Mouse (Mus musculus) megakaryocyte progenitor cell, adult 5-6 weeks (primary cell): ENCODE measurements around the gene Atf1. TPM values are rescaled to one million over a fixed set of nuclear protein-coding genes. Genes with fewer than 3 reads are reported as not detected.
A peak's percentile ranks its signal among the peaks of the same experiment; 100 is the strongest.
"Not testable (repeated sequence)": the region's sequence is repeated elsewhere in the genome, so short reads cannot be mapped to it uniquely, and the experiment has no call there.

Experiments used
- ATAC-seq: replicated peaks from 2 replicates; pipeline ENCODE4 v1.8.0; 2016; ENCODE audit warnings: mild to moderate bottlenecking, moderate TSS enrichment, inconsistent platforms; ENCODE audit not compliant: poor library complexity
- total RNA-seq, 2 experiments: library from RNA; stranded (forward) in 1 of 2; stranded (reverse) in 1 of 2; fragments of 157-497, 149-512 nt in 1 of 2; fragments of 200-1000 nt in 1 of 2; gene quantifications; 2 replicates each; pipeline versions ENCODE4 v1.2.3 to v1.2.4; 2015 to 2017

Gene Atf1
- total RNA-seq, 2 experiments from 2014 or later: 65.7 to 92.3 TPM

GRCm38 (mm10) chr15:100256386-100256785 lies 28.8 kb downstream of the Atf1 start:
- ATAC-seq: no peak

GRCm38 (mm10) chr15:100257305-100257704 lies 29.7 kb downstream of the Atf1 start:
- no peak for ATAC-seq

GRCm38 (mm10) chr15:100258646-100259425 lies 31.2 kb downstream of the Atf1 start:
- no peak for ATAC-seq

GRCm38 (mm10) chr15:100260351-100260750 lies 32.7 kb downstream of the Atf1 start:
- ATAC-seq: peak; percentile 78

GRCm38 (mm10) chr15:100263246-100263905 lies 35.8 kb downstream of the Atf1 start:
- ATAC-seq: peak; percentile 87

- no peak for ATAC-seq
Measured at GRCm38 (mm10) chr15:100265586-100266325, 38.1 kb downstream of the Atf1 start.

GRCm38 (mm10) chr15:100268916-100269315 lies 41.3 kb downstream of the Atf1 start:
- ATAC-seq: no peak

- no peak for ATAC-seq
Measured at GRCm38 (mm10) chr15:100269776-100270175, 42.2 kb downstream of the Atf1 start.

- not testable (repeated sequence) for ATAC-seq
Measured at GRCm38 (mm10) chr15:100270609-100271008, 43.0 kb downstream of the Atf1 start.

- no peak for ATAC-seq
Measured at GRCm38 (mm10) chr15:100271411-100271810, 43.8 kb downstream of the Atf1 start.

GRCm38 (mm10) chr15:100273791-100274308 lies 46.2 kb downstream of the Atf1 start:
- not testable (repeated sequence) for ATAC-seq

GRCm38 (mm10) chr15:100274790-100275559 lies 47.4 kb downstream of the Atf1 start:
- no peak for ATAC-seq

GRCm38 (mm10) chr15:100276403-100276802 lies 48.8 kb downstream of the Atf1 start:
- ATAC-seq: no peak

GRCm38 (mm10) chr15:100277586-100277985 lies 50.0 kb downstream of the Atf1 start:
- no peak for ATAC-seq

GRCm38 (mm10) chr15:100280626-100281025 lies 53.0 kb downstream of the Atf1 start, which contains the start of gene Tmprss12:
Tmprss12 (plus strand) TSS chr15:100280837.
- no peak for ATAC-seq

GRCm38 (mm10) chr15:100288980-100289379 lies 61.4 kb downstream of the Atf1 start:
- ATAC-seq: no peak

- ATAC-seq: no peak
Measured at GRCm38 (mm10) chr15:100290858-100291257, 63.2 kb downstream of the Atf1 start.

- ATAC-seq: no peak
Measured at GRCm38 (mm10) chr15:100292326-100292725, 64.7 kb downstream of the Atf1 start.

GRCm38 (mm10) chr15:100297856-100298255 lies 70.2 kb downstream of the Atf1 start:
- no peak for ATAC-seq

- ATAC-seq: no peak
Measured at GRCm38 (mm10) chr15:100300499-100300898, 72.9 kb downstream of the Atf1 start.
